Mouse (Mus musculus): ENCODE measurements around the gene Jazf1.

Gene Jazf1

DNA sequence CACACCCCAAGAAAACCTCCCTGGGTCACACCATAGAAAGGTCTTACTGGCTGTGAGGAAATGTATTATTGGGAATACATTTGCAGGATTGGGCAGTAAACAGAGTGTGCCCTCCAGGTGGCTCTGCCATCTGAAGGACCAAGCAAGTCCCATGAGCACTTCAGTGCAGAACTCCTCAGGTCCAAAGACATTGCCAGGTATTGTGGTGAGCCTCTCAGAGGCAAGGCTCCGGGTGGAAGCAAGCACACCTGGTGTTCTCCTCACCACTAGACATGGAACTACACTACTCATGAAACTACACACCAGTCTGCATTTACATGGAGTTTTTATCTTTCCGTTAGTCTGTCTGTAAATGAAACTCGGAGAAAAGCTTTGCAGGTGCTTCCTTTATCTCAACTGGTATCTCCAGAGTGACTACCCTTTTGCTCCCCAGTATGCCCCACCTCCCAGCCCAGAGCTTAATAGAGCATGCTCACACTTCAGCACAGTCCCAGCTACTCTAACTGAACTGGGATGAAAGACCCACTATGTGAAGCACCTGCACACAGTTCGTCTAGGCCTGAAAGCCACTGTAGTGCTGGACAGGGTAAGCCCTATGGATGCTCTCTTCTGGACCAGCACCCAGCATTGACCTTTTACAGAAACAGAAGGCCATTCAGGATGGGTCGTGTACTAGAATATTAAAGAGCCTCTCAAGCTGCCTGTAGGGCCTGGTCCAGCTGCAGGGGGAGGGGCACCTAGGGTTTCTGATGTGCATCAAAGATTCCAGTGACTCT lies 156.1 kb downstream of the Jazf1 start:
- DNase-seq (ENCODE audit: low spot score in 2 of 2), result no peak

DNA sequence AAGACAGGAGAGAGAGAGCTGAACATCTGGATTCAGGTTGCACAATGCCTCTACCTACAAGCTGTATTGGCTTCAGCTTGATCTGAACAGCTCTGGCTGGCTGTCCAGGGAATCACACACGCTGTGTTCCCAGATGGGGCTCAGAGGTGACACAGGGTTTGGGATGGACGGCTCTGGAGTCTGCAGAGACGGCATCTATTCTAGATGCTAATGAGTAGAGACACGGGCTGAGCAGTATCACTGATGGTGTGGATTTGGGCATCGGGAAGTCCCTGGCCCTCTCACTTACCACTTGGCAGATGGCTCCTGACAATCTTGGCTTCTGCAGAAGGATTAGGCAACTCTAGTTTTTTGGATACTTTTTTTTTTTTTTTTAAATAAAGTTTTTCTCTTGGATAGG lies 161.6 kb downstream of the Jazf1 start:
- DNase-seq (ENCODE audit: low spot score in 2 of 2), result no peak

DNA sequence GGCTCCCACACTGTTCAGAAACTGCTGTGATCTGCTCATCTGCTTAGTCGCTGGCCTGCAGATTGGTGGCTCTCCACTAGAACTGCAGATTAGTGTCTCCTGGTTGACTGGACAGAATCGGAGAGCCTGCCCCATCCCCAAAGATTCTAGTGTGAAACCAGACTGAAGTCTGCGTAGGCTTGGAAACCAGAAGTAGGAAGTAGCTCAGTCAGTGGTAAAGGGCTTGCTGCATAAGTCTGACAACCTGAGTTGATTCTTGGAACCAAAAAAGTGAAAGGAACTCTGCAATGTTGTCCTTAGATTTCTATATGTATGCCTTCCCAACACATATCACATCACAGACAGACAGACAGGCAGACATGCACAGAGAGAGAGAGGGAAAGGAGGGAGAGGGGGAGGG lies 163.3 kb downstream of the Jazf1 start:
- DNase-seq (ENCODE audit: low spot score in 2 of 2), result no peak

DNA sequence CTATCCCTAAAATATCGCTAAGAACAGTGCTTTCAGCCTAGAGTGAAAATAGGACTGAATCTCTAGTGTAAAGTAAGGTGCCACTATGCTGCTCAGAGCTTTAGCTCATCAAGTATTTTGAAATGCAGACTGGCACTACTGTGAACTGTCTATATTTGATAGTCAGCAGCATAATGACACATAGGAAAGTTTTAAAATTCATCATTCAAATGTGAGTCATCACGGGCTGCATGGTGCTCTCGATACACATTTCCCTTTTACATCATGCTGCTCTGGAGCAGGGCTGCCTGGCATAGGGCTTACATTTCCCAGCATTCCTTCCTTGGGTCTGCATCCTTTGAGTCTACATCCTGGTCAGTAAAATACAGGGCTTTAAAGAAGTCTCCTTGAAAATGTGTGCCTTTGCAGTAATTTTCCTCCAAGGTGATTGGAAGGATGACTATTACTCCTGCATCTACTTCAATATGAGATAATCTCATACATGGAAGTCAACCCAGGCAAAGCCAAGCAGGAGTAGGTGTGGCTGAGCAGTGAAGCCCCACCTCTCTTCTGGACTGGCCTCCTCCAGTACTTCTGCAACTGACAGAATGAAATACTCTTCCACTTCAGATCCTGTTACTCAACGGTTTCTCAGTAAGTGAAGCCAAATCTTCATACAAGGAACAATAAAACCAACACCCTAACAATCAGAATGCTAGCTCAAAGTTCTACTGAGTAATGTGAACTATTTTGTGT lies 165.0 kb downstream of the Jazf1 start:
- no peak for DNase-seq (ENCODE audit: low spot score in 2 of 2)

DNA sequence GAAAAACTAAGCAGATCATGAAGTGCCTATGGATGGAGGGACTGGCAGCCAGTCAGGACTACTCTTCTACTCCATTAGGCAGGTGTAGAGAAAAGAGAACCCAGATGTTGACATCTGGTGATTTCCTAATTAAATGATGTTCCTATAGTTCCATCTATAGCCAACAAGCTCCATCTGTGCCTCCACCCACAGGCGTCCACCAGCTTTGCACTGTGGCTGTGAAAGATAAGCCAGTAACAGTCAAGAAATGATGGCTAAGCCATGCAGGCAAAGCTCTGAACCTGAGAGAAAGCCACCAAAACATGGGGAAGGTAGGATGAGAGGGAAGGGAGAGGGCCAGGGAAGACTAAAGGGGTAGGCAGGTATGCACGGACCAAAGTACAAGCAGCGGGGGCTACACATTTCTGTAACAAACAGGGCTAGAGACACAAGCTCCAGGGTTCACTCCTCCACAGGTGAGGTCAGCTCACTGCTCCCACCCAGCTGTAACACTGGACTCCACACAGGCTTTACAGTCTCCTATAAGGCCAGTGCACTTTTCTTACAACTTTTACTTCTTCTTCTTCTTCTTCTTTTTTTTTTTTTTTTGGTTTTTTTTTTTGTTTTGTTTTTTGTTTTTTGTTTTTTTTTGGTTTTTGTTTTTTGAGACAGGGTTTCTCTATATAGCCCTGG lies 168.7 kb downstream of the Jazf1 start:
- peak in 1 of 2 experiments; percentile 10 for DNase-seq (ENCODE audit: low spot score in 2 of 2)

DNA sequence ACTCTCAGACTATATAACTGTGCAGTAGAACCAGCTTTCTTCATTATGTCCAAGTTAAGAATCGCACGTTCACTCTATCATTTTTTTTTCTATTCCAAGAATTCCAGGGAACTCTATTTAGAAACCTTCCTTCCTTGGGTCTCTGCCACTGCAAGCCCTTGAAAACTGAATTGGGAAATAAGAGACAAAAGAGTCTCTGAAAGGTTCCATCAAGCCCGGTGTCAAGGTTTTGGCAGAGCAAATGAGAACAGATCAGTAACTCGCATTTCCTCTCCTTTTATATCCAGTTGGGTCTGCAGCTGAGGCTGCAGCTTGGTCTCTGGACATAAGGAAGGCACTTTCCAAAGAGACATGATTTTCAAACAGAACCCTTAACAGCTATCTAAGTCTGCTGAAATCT lies 173.4 kb downstream of the Jazf1 start:
- DNase-seq (ENCODE audit: low spot score in 2 of 2), result no peak

DNA sequence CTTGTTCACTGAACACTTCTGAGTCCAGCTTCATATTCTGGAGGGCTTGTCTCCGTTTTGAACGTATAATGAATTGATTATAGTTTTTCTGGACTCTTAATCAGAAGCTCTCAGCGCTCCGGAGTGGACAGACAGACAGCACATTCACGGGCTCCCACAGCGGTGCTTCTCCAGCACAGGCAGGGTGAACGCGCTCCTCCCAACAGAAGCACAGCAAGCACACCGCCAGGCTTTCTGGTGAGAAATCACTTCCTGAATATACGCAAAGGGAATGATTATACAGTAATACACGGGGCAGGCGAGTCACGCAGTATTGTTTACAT lies 174.0 kb downstream of the Jazf1 start:
- DNase-seq (ENCODE audit: low spot score in 2 of 2), result no peak

DNA sequence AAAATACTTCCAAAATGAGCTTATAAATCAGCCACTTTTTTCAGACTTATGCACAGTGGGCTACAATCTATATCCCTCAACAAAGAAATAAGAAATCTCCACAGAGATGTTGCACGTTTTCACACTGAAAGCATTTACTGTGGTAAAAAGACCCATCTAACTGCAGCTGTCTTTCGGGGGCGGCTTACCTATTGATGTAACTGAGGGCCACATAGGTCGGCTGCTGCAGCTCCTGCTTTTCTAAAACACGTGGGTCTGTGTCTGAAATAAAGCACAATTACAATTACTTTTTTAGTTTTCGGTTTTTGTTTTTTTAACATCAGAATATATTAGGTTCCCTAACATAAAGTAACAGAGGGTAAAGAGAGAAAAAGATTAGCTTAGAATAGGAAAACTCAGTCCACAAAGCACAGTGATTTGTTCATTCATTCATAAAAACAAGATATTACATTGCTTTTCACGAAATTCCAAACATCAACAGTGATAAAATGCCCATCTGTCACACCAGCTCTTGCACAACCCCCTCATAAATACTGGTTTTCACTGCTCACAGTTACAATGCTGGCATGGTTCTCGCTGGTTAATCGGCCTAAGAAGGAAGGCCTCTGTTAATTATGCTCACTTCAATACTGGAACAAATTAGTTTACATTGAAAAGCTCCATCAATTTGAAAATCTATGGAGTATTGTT lies 174.5 kb downstream of the Jazf1 start:
- DNase-seq (ENCODE audit: low spot score in 2 of 2), result no peak

DNA sequence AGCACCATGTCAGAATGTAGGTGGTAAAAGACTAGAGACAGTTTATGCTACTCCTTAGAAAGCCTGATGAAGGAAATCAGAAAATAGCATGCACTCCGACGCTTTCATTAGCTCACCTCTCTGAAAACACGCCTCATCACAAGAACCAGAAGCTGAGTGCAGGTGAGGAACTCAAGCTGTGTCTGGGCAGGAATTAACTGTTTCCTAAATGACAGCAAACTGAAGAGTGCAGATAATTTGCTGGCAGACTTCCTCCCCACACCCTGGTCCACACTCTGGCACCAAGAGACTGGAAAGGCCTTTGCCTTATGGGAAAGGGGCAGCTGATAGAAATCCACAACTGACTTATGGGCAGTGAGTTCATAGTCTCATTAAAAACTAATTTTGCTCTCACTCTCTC lies 175.5 kb downstream of the Jazf1 start:
- no peak for DNase-seq (ENCODE audit: low spot score in 2 of 2)

DNA sequence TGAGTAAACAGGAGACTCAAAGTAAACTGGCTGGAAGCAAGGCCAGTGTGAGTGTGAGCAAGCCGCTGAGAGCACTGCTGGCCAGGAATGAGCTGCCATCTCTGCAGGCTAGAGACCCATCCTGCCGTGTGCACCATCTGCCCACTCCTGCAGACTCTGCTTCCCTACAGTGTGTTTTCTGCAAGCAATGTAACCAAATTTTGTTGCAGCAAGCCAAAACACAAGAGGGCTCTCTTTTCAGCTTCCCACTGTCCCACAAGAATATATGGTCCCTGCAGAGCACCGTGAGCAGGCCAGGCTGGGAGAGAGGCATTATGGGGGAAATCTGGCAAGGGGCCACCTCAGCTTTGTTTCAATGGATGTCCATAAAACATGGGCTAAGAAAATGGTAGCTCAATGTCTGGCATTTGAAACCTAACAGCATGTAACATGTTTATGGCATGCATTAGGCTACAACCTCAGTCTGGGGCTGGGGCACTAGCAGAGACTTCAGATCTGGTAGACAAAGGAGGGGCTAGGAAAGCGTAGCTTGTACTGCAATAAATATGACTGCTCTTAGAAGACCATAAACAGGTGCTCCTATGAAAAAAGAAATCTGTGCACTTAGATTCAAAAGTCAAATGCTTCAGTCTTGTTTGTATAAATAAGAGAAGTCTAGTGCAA lies 180.8 kb downstream of the Jazf1 start:
- DNase-seq (ENCODE audit: low spot score in 2 of 2), result no peak

DNA sequence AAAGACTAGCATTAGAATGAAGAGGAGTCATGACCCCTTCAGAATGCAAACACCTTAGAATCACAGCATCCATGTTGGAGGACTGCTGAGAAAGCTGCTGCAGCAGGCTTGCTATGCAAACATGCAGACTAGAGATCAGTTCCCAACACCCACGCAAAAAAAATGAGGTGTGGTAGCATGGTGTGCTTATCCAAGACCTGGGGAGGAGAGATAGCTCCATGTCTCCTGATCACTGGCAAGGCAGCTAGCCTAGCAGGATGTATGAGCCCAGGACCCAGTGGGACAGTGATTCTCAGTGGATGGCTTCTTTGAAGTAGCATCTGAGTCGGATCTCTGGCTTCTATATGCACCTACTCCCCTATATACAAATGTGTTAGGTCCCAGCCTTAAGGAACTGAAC lies 184.7 kb downstream of the Jazf1 start:
- no peak for DNase-seq (ENCODE audit: low spot score in 2 of 2)

DNA sequence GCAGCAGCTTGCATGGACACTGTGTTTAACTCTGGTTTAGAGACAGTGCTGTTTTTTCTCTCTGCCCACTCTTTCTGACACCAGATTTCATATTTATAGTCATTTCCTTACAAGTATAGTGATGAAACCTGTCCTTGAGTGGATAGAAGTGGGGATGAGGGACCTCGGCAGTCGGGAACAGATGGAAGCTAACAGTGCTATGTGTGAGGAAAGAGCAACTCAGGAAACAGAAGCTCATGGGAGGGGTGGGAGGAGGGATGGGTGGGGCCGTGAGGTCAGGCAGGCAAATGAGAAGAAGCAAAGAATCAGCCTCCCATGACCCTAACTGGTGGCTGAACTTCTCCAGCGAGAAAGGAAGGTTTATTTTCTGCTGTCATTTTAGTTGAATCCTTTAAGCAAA lies 191.3 kb downstream of the Jazf1 start:
- no peak for DNase-seq (ENCODE audit: low spot score in 2 of 2)

DNA sequence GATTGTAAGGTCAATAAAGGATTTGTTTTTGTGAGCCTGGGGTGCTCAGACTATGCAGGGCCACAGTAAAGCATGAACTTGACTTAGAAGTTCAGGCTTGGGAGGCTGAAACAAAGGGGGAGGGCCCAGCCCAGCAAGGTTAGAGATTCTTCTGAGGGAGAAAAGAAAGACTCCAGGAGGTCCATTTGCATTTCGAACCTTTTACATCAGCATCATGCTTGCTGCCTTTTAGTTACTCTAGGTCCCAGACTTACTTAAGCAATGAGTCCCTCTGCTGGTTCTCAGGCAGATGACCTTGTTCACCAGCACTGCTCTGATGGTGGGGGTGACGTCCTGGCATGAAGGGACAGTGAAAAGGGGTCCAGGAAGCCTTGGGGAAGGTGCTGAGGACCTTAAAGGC lies 197.1 kb downstream of the Jazf1 start:
- DNase-seq (ENCODE audit: low spot score in 2 of 2), result no peak

DNA sequence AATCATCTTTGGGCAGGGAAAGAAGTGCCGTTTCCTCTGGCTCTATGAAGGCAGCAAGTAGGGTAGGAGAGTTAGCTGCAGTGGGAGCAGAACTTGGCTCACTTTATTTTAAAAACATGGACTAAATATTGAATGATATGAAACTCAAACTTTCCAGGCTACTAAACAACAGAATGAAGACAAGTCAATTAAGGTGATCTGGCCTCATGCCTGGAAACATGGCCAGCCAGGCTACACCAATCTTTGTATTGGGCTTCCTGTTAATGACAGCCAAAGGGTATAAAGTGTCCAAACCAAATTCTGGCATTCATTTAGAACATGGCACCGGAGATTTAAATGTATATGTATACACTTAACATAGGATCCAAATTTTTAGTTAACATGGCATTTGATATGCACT lies 199.2 kb downstream of the Jazf1 start:
- DNase-seq (ENCODE audit: low spot score in 2 of 2), result no peak

DNA sequence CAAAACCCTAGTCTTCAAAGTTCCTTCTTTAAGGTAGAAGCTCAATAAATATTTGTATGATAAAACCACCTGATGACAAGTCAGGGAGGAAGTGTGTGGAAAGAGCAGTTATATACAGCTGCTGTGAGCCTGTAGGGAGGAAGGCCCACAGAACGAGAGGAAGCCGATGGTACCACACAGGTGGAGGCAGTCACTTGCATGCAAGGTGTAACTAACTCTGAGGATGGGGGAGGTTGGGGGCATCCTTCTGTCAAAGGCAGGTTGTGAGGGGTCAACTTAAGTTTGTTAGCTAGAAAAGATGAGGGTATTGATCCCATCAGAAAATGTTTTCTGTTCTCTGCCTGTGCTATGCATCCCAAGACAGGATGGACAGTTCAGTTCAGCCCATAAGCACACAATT lies 200.1 kb downstream of the Jazf1 start:
- no peak for DNase-seq (ENCODE audit: low spot score in 2 of 2)

DNA sequence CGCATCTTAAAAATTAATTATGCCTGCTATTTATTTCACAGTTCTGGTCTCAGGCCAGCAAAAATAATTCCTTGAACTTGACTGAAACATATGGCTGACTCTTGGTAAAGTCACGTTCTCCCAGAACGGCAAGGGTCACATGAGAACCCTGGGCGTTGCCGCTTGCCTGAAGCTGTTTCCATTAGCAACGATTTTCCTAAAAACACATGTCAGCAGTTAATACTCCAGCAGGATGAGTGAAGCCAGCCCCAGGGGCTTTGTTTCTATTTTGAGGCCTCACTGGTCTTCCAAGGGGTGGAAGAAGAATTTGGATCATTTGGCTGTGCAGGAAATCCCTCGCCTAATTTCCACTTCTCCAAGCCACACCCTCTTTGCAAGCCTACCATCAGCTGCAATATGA lies 206.5 kb downstream of the Jazf1 start:
- DNase-seq (ENCODE audit: low spot score in 2 of 2), result no peak

DNA sequence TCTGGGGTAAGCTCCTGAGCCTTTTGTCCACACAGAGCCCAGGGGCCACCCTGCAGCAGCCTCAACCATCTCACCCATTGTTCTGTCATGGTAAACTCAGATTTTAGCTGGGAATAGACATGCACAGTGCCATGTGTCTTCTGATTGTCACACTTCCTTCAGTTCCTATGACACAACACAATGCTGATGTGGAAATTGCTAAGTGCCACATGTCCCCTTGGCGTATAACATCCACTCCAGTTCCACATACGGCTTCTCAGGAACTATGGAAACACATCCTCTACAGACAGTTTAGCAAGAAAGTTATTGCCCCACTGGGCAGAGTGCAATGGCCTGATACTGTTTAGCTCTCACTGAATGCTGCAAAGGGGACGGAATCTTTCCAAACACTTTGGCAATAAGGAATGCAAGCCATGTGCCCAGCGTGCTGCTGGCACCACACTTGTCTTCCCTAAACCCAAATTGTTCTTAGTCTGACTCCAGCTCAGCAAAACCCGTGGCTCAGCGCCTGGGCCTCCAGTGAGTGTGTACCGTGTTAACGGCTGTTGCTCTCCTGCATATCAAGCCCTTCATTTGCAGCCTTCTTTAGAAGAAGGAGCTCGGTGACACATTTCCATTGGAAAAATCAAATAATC lies 207.1 kb downstream of the Jazf1 start:
- no peak for DNase-seq (ENCODE audit: low spot score in 2 of 2)

DNA sequence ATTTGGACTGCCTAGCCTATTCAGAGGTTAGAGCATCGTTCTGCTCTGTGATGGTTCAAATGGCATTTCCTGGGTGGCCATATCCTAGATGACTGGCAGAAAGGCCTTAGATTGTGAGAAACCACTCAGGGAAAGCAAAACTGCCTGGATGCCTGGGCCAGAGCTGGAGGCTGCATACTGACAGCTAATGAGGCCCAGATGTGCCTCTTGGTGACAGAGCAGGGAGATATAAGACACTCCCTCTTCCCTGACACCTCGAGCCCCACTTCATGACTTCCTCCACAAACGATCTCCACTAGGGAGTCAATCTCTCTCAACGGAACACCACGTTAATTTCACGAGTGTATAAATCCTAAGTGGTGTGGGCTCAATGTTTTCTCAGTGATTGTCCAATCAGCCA lies 207.7 kb downstream of the Jazf1 start:
- no peak for DNase-seq (ENCODE audit: low spot score in 2 of 2)

DNA sequence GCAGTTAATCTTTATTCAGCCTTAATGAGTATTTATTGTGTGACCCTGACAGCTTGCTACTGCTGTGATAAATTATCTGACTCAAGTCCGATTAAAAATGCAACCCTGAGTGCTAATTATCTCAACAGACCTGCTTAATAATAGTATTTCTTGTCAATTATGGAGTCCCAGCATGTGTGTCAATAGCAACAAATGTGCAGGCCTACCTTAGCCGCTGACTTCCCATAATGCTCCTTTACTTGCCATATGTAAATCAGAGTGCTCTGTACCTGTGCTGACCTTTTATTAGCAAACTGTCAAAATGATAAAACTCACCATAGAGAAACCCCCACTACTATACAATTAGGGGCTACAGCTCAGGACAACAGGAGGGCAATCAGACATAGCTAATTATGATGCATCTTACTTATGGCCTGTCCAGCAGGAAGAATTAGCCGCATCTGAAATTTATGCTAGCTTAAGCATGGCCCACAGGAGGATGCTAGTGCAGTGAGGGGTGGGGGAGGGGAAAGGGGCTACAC lies 209.5 kb downstream of the Jazf1 start:
- DNase-seq (ENCODE audit: low spot score in 2 of 2), result no peak

DNA sequence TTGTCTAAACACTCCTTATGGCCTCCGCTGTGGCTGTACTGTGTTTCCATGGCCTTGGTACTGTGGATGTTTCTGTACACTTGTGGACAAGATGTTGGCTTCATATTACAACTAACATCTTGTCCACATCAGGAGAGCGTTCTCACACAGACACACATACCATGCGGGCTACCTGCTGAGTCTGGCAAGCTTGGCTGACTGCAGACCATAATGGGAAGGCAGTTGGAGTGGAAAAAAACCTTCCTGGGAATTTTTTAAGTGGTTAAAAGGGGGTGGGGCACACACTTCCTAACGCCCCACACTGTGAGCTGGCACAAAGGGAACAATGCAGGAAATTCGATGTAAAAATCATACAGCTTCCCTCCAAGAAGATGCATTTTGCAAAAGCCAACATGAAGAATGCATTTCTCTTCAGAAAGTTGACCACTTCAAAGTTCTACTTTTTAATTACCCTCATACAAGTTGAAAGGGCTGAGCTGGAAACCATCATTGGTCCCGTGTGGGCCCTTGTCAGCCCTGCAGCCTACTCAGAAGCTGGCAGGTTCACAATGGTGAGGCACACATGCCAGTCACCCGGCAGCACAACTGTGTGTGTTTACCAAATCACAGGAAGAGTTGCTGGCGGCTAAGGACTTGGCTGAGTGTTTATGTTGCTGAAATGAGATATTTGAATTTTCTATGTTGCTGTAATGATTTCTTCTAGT lies 215.9 kb downstream of the Jazf1 start:
- DNase-seq (ENCODE audit: low spot score in 2 of 2), result no peak

DNA sequence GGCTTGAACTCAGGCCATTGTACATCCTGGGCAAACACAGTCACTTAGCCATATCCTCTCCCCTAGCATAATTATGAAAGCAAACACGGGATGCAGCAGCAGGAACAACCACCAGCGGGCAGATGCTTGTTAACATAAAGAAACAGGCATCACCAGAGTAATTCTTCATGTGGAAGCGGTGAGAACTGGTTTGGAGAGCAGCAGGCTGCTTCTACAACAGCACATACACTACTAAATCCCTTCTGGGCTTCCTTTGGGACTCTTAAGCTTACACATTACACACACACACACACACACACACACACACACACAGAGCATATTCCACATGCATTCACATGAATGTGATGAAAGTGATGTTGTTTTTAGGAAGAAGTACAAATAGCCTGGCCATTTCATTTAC lies 216.5 kb downstream of the Jazf1 start:
- DNase-seq (ENCODE audit: low spot score in 2 of 2), result no peak
